Mouse (Mus musculus): Measurements from ENCODE around the gene Pom121.

GRCm38 (mm10) chr5:135362572-135362971, 31.8 kb downstream of the Pom121 start:
- TF ChIP-seq CTCF (IDR thresholded peaks at IDR 0.05; ENCODE audit: low read depth, low read length) (no peak), GATA1 (IDR thresholded peaks at IDR 0.05; ENCODE audit: borderline replicate concordance, low read length) (no peak), TAL1 (conservative IDR thresholded peaks at IDR 0.05; ENCODE audit: low read depth, low read length) (no peak), POLR2AphosphoS5 (IDR thresholded peaks at IDR 0.05; ENCODE audit: insufficient replicate concordance, low read depth, low read length) (no peak)
